Mouse (Mus musculus): Measurements from ENCODE around the gene Gramd1c. TPM values are rescaled to one million over a fixed set of nuclear protein-coding genes. Genes with fewer than 3 reads are reported as not detected.

The Gramd1c gene
- polyA plus RNA-seq, 1 experiment from 2014 or later: 7.3 TPM

DNA sequence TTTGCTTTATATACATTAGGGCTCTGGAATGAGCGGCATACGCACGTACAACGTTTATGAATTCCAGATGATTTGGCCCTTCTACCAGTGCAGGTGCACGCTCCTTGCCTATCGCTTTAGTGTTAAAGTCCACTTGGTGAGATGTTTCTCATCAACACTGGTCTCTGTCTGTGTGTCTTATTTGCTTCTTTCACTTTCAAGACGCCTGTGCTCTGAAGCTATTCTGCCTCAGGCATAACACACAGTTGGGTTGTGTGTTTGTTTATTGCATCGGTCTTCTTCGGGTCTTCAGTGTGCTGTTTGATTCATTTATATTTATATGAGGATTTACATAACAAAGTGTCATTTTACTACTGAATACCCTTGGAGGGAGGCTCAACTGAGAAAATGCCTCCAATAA lies 36.3 kb downstream of the Gramd1c start:
- Histone ChIP-seq H3K4me1 (ENCODE audit: insufficient read depth, low read length) (no peaks in the 10 kb centered on the region; the same call in 1 of the 2 replicates), H3K4me2 (replicated peaks; ENCODE audit: low read depth, low read length) (no peak overlapping the region), H3K9ac (replicated peaks; ENCODE audit: low read length) (no peak overlapping the region), H3K27ac (ENCODE audit: low read length) (no peak overlapping the region), H3K9me3 (ENCODE audit: low read length) (no peaks in the 10 kb centered on the region), H3K27me3 (ENCODE audit: insufficient read depth, low read length) (no peaks in the 10 kb centered on the region), H3K36me3 (ENCODE audit: insufficient read depth, low read length) (no peaks in the 10 kb centered on the region), H3K4me3 (ENCODE audit: low read length) (no peak overlapping the region)
- no peak for ATAC-seq (ENCODE audit: low FRiP score, low TSS enrichment)
- WGBS: 92% methylated on average over 9 of the region's 9 CpGs

DNA sequence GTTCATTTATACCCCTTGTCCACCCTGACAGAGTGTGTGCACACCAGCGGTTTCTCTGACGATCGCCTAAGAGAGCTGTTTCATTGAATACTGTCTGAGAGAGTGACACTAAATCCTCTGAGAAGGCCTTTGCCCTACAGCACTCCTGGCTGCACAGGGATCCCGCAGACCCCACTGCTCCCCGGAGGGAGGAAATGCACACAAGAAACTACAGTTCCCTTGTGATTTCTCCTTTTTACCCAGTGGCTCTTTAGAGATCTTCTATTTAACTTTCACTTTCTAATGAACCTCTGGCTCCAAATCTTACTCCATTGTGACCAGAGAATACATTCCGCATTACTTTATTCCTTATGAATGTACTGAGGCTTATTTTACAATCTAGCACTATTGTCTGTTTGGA lies 36.9 kb downstream of the Gramd1c start:
- 0 out of 2 replicates have a peak, but pooled peaks have one; percentile 39 for ATAC-seq (ENCODE audit: low FRiP score, low TSS enrichment)
- 46% methylated on average over 6 of the region's 6 CpGs for WGBS
- no peak overlapping the region for H3K27ac ChIP-seq (ENCODE audit: low read length)

GRCm38 (mm10) chr16:44018986-44019548 lies 44.1 kb downstream of the Gramd1c start:
- ATAC-seq (ENCODE audit: low FRiP score, low TSS enrichment): no peak
- Histone ChIP-seq H3K36me3 (ENCODE audit: insufficient read depth, low read length) (no peaks in the 10 kb centered on the region), H3K27ac (ENCODE audit: low read length) (no peak overlapping the region), H3K27me3 (ENCODE audit: insufficient read depth, low read length) (no peaks in the 10 kb centered on the region), H3K4me1 (ENCODE audit: insufficient read depth, low read length) (no peaks in the 10 kb centered on the region), H3K9ac (replicated peaks; ENCODE audit: low read length) (no peak overlapping the region), H3K4me2 (replicated peaks; ENCODE audit: low read depth, low read length) (no peak overlapping the region), H3K4me3 (ENCODE audit: low read length) (no peak overlapping the region), H3K9me3 (ENCODE audit: low read length) (no peaks in the 10 kb centered on the region)
- WGBS: 77% methylated on average over 2 of the region's 2 CpGs

More for the DNA sequence above, 36.9 kb downstream of the Gramd1c start:
- Histone ChIP-seq H3K4me2 (replicated peaks; ENCODE audit: low read depth, low read length) (peak overlapping the region; percentile 25; the same call in 1 of the 2 replicates), H3K4me3 (ENCODE audit: low read length) (no peak overlapping the region), H3K9ac (replicated peaks; ENCODE audit: low read length) (no peak overlapping the region), H3K4me1 (ENCODE audit: insufficient read depth, low read length) (no peaks in the 10 kb centered on the region; the same call in 1 of the 2 replicates), H3K9me3 (ENCODE audit: low read length) (no peaks in the 10 kb centered on the region), H3K27me3 (ENCODE audit: insufficient read depth, low read length) (no peaks in the 10 kb centered on the region), H3K36me3 (ENCODE audit: insufficient read depth, low read length) (no peaks in the 10 kb centered on the region)

- no peaks in the 10 kb centered on the region for H3K27me3 ChIP-seq (ENCODE audit: insufficient read depth, low read length)
- no peaks in the 10 kb centered on the region for H3K9me3 ChIP-seq (ENCODE audit: low read length)
- H3K36me3 ChIP-seq (ENCODE audit: insufficient read depth, low read length): no peaks in the 10 kb centered on the region
- ATAC-seq (ENCODE audit: low FRiP score, low TSS enrichment): no peak
- no peak overlapping the region for H3K4me2 ChIP-seq (replicated peaks; ENCODE audit: low read depth, low read length)
- WGBS: 53% methylated on average over 7 of the region's 7 CpGs
- H3K4me3 ChIP-seq (ENCODE audit: low read length): no peak overlapping the region
- H3K9ac ChIP-seq (replicated peaks; ENCODE audit: low read length): no peak overlapping the region
- no peak overlapping the region for H3K27ac ChIP-seq (ENCODE audit: low read length)
- H3K4me1 ChIP-seq (ENCODE audit: insufficient read depth, low read length): no peaks in the 10 kb centered on the region
Observed at GRCm38 (mm10) chr16:44018372-44018771, 44.8 kb downstream of the Gramd1c start.

- Histone ChIP-seq H3K4me2 (replicated peaks; ENCODE audit: low read depth, low read length) (no peak overlapping the region), H3K9ac (replicated peaks; ENCODE audit: low read length) (no peak overlapping the region), H3K4me3 (ENCODE audit: low read length) (no peak overlapping the region), H3K27ac (ENCODE audit: low read length) (no peak overlapping the region), H3K9me3 (ENCODE audit: low read length) (no peaks in the 10 kb centered on the region), H3K36me3 (ENCODE audit: insufficient read depth, low read length) (no peaks in the 10 kb centered on the region), H3K4me1 (ENCODE audit: insufficient read depth, low read length) (no peaks in the 10 kb centered on the region), H3K27me3 (ENCODE audit: insufficient read depth, low read length) (no peaks in the 10 kb centered on the region)
- no peak for ATAC-seq (ENCODE audit: low FRiP score, low TSS enrichment)
- 82% methylated on average over 4 of the region's 4 CpGs for WGBS
Observed at GRCm38 (mm10) chr16:44017707-44018106, 45.4 kb downstream of the Gramd1c start.

GRCm38 (mm10) chr16:44016164-44016563 lies 47.0 kb downstream of the Gramd1c start:
- peak overlapping the region; percentile 58 for H3K4me2 ChIP-seq (replicated peaks; ENCODE audit: low read depth, low read length)
- ATAC-seq (ENCODE audit: low FRiP score, low TSS enrichment): peak; percentile 94
- no peak overlapping the region for H3K27ac ChIP-seq (ENCODE audit: low read length)
- H3K27me3 ChIP-seq (ENCODE audit: insufficient read depth, low read length): no peaks in the 10 kb centered on the region
- H3K36me3 ChIP-seq (ENCODE audit: insufficient read depth, low read length): no peaks in the 10 kb centered on the region
- H3K4me1 ChIP-seq (ENCODE audit: insufficient read depth, low read length): peaks cover 4% of the 10 kb centered on the region; the same call in 1 of the 2 replicates
- 10% methylated on average over 11 of the region's 11 CpGs for WGBS
- H3K9me3 ChIP-seq (ENCODE audit: low read length): no peaks in the 10 kb centered on the region
- H3K4me3 ChIP-seq (ENCODE audit: low read length): peak overlapping the region; percentile 43
- H3K9ac ChIP-seq (replicated peaks; ENCODE audit: low read length): peak overlapping the region; percentile 62

GRCm38 (mm10) chr16:44015416-44016158 lies 47.6 kb downstream of the Gramd1c start:
- ATAC-seq (ENCODE audit: low FRiP score, low TSS enrichment): no peak
- H3K9ac ChIP-seq (replicated peaks; ENCODE audit: low read length): peak overlapping the region; percentile 62
- peak overlapping the region; percentile 58 for H3K4me2 ChIP-seq (replicated peaks; ENCODE audit: low read depth, low read length)
- peak overlapping the region; percentile 43 for H3K4me3 ChIP-seq (ENCODE audit: low read length)
- 62% methylated on average over 16 of the region's 16 CpGs for WGBS
- peaks cover 7% of the 10 kb centered on the region; the same call in 1 of the 2 replicates for H3K4me1 ChIP-seq (ENCODE audit: insufficient read depth, low read length)
- H3K9me3 ChIP-seq (ENCODE audit: low read length): no peaks in the 10 kb centered on the region
- H3K36me3 ChIP-seq (ENCODE audit: insufficient read depth, low read length): no peaks in the 10 kb centered on the region
- no peaks in the 10 kb centered on the region for H3K27me3 ChIP-seq (ENCODE audit: insufficient read depth, low read length)
- H3K27ac ChIP-seq (ENCODE audit: low read length): no peak overlapping the region

DNA sequence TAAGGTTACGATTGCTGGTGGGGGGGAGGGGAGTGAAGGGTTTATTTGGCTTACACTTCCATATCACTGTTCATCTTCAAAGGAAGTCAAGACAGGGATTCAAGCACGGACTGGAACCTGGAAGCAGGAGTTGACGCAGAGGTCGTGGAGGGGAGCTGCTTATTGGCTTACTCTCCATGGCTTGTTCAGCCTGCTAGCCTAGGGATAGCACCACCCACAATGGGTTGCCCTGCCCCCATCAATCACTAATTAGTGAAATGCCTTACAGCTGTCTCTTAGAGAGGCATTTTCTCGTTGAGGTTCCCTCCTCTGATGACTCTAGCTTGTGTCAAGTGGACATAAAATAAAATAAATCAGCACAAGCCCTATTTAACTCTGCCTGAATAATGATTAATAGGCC lies 52.1 kb downstream of the Gramd1c start:
- no peak overlapping the region for H3K27ac ChIP-seq (ENCODE audit: low read length)
- H3K27me3 ChIP-seq (ENCODE audit: insufficient read depth, low read length): no peaks in the 10 kb centered on the region
- H3K36me3 ChIP-seq (ENCODE audit: insufficient read depth, low read length): peaks cover 4% of the 10 kb centered on the region; the same call in 1 of the 2 replicates
- no peak overlapping the region for H3K4me3 ChIP-seq (ENCODE audit: low read length)
- no peaks in the 10 kb centered on the region for H3K9me3 ChIP-seq (ENCODE audit: low read length)
- peaks cover 7% of the 10 kb centered on the region; the same call in 1 of the 2 replicates for H3K4me1 ChIP-seq (ENCODE audit: insufficient read depth, low read length)
- WGBS: 33% methylated on average over 5 of the region's 5 CpGs
- no peak overlapping the region for H3K9ac ChIP-seq (replicated peaks; ENCODE audit: low read length)
- ATAC-seq (ENCODE audit: low FRiP score, low TSS enrichment): 0 out of 2 replicates have a peak, but pooled peaks have one; percentile 59
- no peak overlapping the region for H3K4me2 ChIP-seq (replicated peaks; ENCODE audit: low read depth, low read length)

DNA sequence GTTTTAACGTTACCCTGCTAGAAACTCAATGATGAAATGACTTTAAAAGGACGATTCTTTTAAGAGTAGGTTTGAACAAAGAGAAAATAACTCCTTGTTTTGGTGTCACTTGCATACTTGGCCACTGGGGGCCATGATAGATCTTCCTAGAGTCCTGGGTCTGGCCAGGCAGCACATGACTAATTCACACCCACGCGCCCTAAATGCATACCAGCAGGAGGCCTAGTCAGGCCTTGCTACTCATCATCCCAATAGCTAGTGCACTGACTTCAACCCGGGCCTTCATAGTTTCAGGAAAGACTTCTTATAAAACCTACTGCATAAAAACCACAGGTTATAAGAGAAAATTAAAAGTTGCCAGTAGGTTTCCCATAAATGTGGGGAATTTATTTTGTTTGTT lies 61.1 kb downstream of the Gramd1c start:
- H3K27ac ChIP-seq (ENCODE audit: low read length): no peak overlapping the region
- no peaks in the 10 kb centered on the region for H3K9me3 ChIP-seq (ENCODE audit: low read length)
- no peak overlapping the region for H3K9ac ChIP-seq (replicated peaks; ENCODE audit: low read length)
- H3K36me3 ChIP-seq (ENCODE audit: insufficient read depth, low read length): no peaks in the 10 kb centered on the region
- H3K4me3 ChIP-seq (ENCODE audit: low read length): no peak overlapping the region
- 53% methylated on average over 5 of the region's 5 CpGs for WGBS
- H3K4me1 ChIP-seq (ENCODE audit: insufficient read depth, low read length): no peaks in the 10 kb centered on the region
- H3K4me2 ChIP-seq (replicated peaks; ENCODE audit: low read depth, low read length): no peak overlapping the region
- H3K27me3 ChIP-seq (ENCODE audit: insufficient read depth, low read length): no peaks in the 10 kb centered on the region
- ATAC-seq (ENCODE audit: low FRiP score, low TSS enrichment): peak; percentile 61; the same call in 1 of the 2 replicates

GRCm38 (mm10) chr16:43999541-43999940 lies 63.6 kb downstream of the Gramd1c start:
- H3K9me3 ChIP-seq (ENCODE audit: low read length): no peaks in the 10 kb centered on the region
- H3K4me3 ChIP-seq (ENCODE audit: low read length): no peak overlapping the region
- H3K27ac ChIP-seq (ENCODE audit: low read length): no peak overlapping the region
- no peak for ATAC-seq (ENCODE audit: low FRiP score, low TSS enrichment)
- 80% methylated on average over 5 of the region's 5 CpGs for WGBS
- no peaks in the 10 kb centered on the region for H3K36me3 ChIP-seq (ENCODE audit: insufficient read depth, low read length)
- H3K4me1 ChIP-seq (ENCODE audit: insufficient read depth, low read length): no peaks in the 10 kb centered on the region
- H3K9ac ChIP-seq (replicated peaks; ENCODE audit: low read length): no peak overlapping the region
- no peak overlapping the region for H3K4me2 ChIP-seq (replicated peaks; ENCODE audit: low read depth, low read length)
- no peaks in the 10 kb centered on the region for H3K27me3 ChIP-seq (ENCODE audit: insufficient read depth, low read length)

All from kidney, embryonic 16.5 days (tissue).